Mouse (Mus musculus): ENCODE results near the gene Wrap53.
"Not testable (repeated sequence)": the region's sequence is repeated elsewhere in the genome, so short reads cannot be mapped to it uniquely, and the experiment has no call there.

Gene Wrap53

GRCm38 (mm10) chr11:69563373-69563772 lies 16.7 kb downstream of the Wrap53 start:
- no peak for DNase-seq (ENCODE audit: low spot score)

GRCm38 (mm10) chr11:69560896-69561854 lies 18.9 kb downstream of the Wrap53 start:
- no peak for DNase-seq (ENCODE audit: low spot score)

GRCm38 (mm10) chr11:69559851-69560765 lies 19.9 kb downstream of the Wrap53 start, which contains the start of gene Efnb3:
TSS of gene Efnb3 (minus strand) at chr11:69560205.
- DNase-seq (ENCODE audit: low spot score), result no peak

- DNase-seq (ENCODE audit: low spot score), result no peak
Observed at GRCm38 (mm10) chr11:69559183-69559582, 20.9 kb downstream of the Wrap53 start.

- no peak for DNase-seq (ENCODE audit: low spot score)
Observed at GRCm38 (mm10) chr11:69558756-69559155, 21.3 kb downstream of the Wrap53 start.

- no peak for DNase-seq (ENCODE audit: low spot score)
Observed at GRCm38 (mm10) chr11:69557381-69557958, 22.6 kb downstream of the Wrap53 start.

GRCm38 (mm10) chr11:69554539-69555140 lies 25.4 kb downstream of the Wrap53 start:
- no peak for DNase-seq (ENCODE audit: low spot score)

- DNase-seq (ENCODE audit: low spot score), result no peak
Observed at GRCm38 (mm10) chr11:69553341-69553721, 26.7 kb downstream of the Wrap53 start.

- no peak for DNase-seq (ENCODE audit: low spot score)
Observed at GRCm38 (mm10) chr11:69552622-69553340, 27.3 kb downstream of the Wrap53 start.

GRCm38 (mm10) chr11:69551310-69551709 lies 28.7 kb downstream of the Wrap53 start:
- no peak for DNase-seq (ENCODE audit: low spot score)

GRCm38 (mm10) chr11:69549060-69549656 lies 30.9 kb downstream of the Wrap53 start, which contains the start of gene Dnah2:
TSS of gene Dnah2 (minus strand) at chr11:69549110.
- no peak for DNase-seq (ENCODE audit: low spot score)

- DNase-seq (ENCODE audit: low spot score), result no peak
Observed at GRCm38 (mm10) chr11:69547071-69547470, 33.0 kb downstream of the Wrap53 start.

- DNase-seq (ENCODE audit: low spot score), result no peak
Observed at GRCm38 (mm10) chr11:69546423-69547053, 33.5 kb downstream of the Wrap53 start.

- no peak for DNase-seq (ENCODE audit: low spot score)
Observed at GRCm38 (mm10) chr11:69545957-69546356, 34.1 kb downstream of the Wrap53 start.

GRCm38 (mm10) chr11:69543598-69543997 lies 36.5 kb downstream of the Wrap53 start:
- no peak for DNase-seq (ENCODE audit: low spot score)

GRCm38 (mm10) chr11:69541741-69542140 lies 38.3 kb downstream of the Wrap53 start:
- not testable (repeated sequence) for DNase-seq (ENCODE audit: low spot score)

GRCm38 (mm10) chr11:69540700-69541099 lies 39.4 kb downstream of the Wrap53 start:
- DNase-seq (ENCODE audit: low spot score), result no peak

GRCm38 (mm10) chr11:69534990-69535389 lies 45.1 kb downstream of the Wrap53 start:
- no peak for DNase-seq (ENCODE audit: low spot score)

GRCm38 (mm10) chr11:69532480-69533150 lies 47.4 kb downstream of the Wrap53 start:
- no peak for DNase-seq (ENCODE audit: low spot score)
